ENCODE assay signal across 7 mouse cellular contexts in the genomic region with DNA sequence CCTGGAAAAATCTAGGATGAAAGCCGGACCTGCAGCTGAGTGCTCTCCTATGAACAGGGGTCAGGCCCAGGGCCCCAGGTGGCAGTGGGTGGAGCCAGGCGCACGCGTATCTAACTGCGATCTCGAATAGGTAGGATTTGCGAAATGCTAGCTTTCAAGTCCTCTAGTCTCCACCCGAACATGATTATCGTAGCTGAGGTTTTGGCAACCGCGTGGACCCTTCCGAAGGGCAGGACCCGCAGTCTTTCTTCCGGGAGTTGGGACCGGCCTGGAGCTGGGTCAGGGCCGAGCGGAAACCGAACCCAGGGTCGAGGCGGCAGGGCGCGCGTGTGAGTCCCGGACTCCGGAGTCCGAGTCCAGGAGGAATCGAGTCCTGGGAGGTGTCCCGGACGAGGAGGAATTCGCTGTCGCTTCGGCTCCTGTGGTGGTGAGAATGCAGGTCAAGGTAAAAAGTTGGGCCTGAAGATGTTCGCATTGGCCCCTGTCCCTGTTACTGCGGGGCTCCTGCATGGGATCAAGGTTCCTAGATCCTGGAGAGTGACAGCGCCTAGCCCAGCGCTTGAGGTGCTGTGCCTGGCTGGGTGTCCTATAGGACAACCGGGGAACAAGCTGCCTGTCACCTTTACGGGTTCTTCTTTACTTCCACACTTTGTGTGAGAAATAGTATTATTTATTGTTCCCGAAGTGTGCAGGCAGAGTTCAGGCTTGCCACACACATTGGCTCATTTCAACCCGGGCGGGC. TPM values are rescaled to one million over a fixed set of nuclear protein-coding genes. Genes with fewer than 3 reads are reported as not detected.
DNase-seq lines count a peak whose midpoint lies in the region; ATAC-seq and TF ChIP-seq lines count a peak whose summit lies in the region.

A gene (plus strand): TSS at position 386 of the 742 bp plus-strand sequence.

- H3K4me3 ChIP-seq in ES-Bruce4 (ENCODE audit: low read depth, low read length): peak within 1 kb of the TSS; percentile 72
- peak within 1 kb of the TSS; percentile 44 for H3K4me3 ChIP-seq in heart, postnatal 0 days (ENCODE audit: low read depth, low read length)
- H3K4me3 ChIP-seq in midbrain, embryonic 10.5 days: peak within 1 kb of the TSS; percentile 56

- H3K27me3 ChIP-seq in ES-Bruce4 (ENCODE audit: control insufficient read depth, insufficient read depth, low read length, poor library complexity, severe bottlenecking): peaks cover 5% of the 10 kb centered on the region; the same call in 1 of the 2 replicates
- H3K27me3 ChIP-seq in heart, postnatal 0 days (ENCODE audit: control insufficient read depth, insufficient read depth, low read length): 0 out of 2 replicates have a peak, but pooled peaks cover 12% of the 10 kb centered on the region
- peaks cover 24% of the 10 kb centered on the region for H3K27me3 ChIP-seq in midbrain, embryonic 10.5 days (ENCODE audit: low read depth, poor library complexity, severe bottlenecking)

- H3K4me1 ChIP-seq in ES-Bruce4 (ENCODE audit: control insufficient read depth, insufficient read depth, low read length): no peaks in the 10 kb centered on the region
- H3K4me1 ChIP-seq in heart, postnatal 0 days (ENCODE audit: control insufficient read depth, insufficient read depth): 0 out of 2 replicates have a peak, but pooled peaks cover 4% of the 10 kb centered on the region
- H3K4me1 ChIP-seq in midbrain, embryonic 10.5 days: peaks cover 9% of the 10 kb centered on the region

- peak; percentile 35 for DNase-seq in adrenal gland, postnatal 14 days
- DNase-seq in heart, postnatal 0 days (ENCODE audit: low spot score): no peak
- DNase-seq in kidney, postnatal 4 days: peak; percentile 28 to 48
- DNase-seq in midbrain, embryonic 10.5 days (ENCODE audit: low spot score): peak; percentile 46
- no peak for DNase-seq in frontal cortex, postnatal 36 days (ENCODE audit: low spot score in 2 of 2)
- no peak for DNase-seq in natural killer cell, adult 2 months (ENCODE audit: low spot score in 2 of 2)

- H3K9ac ChIP-seq in ES-Bruce4 (ENCODE audit: low read depth, poor library complexity, severe bottlenecking): peak within 1 kb of the TSS; percentile 53
- H3K9ac ChIP-seq in heart, postnatal 0 days (replicated peaks; ENCODE audit: low read depth, low read length): peak within 1 kb of the TSS; percentile 34

- TF ChIP-seq EP300 in ES-Bruce4 (IDR thresholded peaks at IDR 0.05; ENCODE audit: insufficient read depth, low read depth, low read length): no peak
- no peak for TF ChIP-seq EP300 in heart, postnatal 0 days (IDR thresholded peaks at IDR 0.05; ENCODE audit: low read depth)

- no peak for TF ChIP-seq POLR2A in ES-Bruce4 (IDR thresholded peaks at IDR 0.05; ENCODE audit: insufficient read depth, low read length)

- no peaks in the 10 kb centered on the region for H3K36me3 ChIP-seq in ES-Bruce4 (ENCODE audit: control insufficient read depth, insufficient read depth, low read length, poor library complexity, severe bottlenecking)
- H3K36me3 ChIP-seq in heart, postnatal 0 days (replicated peaks; ENCODE audit: control insufficient read depth, insufficient read depth, low read length): no peaks in the 10 kb centered on the region
- H3K36me3 ChIP-seq in midbrain, embryonic 10.5 days: no peaks in the 10 kb centered on the region

- no peak for TF ChIP-seq CTCF in ES-Bruce4 (IDR thresholded peaks at IDR 0.05; ENCODE audit: low read depth, low read length)
- no peak for TF ChIP-seq CTCF in heart, postnatal 0 days (IDR thresholded peaks at IDR 0.05; ENCODE audit: low read depth)

- peak within 1 kb of the TSS; percentile 68 for H3K4me2 ChIP-seq in heart, postnatal 0 days (ENCODE audit: low read depth, low read length)

- WGBS in heart, postnatal 0 days: 7% methylated on average over 41 of the region's 41 CpGs
- WGBS in midbrain, embryonic 10.5 days: 6% methylated on average over 41 of the region's 41 CpGs

- no peaks in the 10 kb centered on the region for H3K9me3 ChIP-seq in ES-Bruce4 (replicated peaks; ENCODE audit: control insufficient read depth, insufficient read depth, low read length, poor library complexity, severe bottlenecking)
- no peaks in the 10 kb centered on the region for H3K9me3 ChIP-seq in heart, postnatal 0 days (replicated peaks; ENCODE audit: control insufficient read depth, low read length)
- H3K9me3 ChIP-seq in midbrain, embryonic 10.5 days (replicated peaks): no peaks in the 10 kb centered on the region

- 0 out of 2 replicates have a peak, but pooled peaks have one; percentile 20 for ATAC-seq in heart, postnatal 0 days (ENCODE audit: insufficient read depth, low read depth)

- H3K27ac ChIP-seq in ES-Bruce4 (ENCODE audit: insufficient read depth, low read length): no peak within 1 kb of the TSS
- H3K27ac ChIP-seq in heart, postnatal 0 days (ENCODE audit: low read depth): no peak within 1 kb of the TSS
- peak within 1 kb of the TSS; percentile 42; the same call in 1 of the 2 replicates for H3K27ac ChIP-seq in midbrain, embryonic 10.5 days (replicated peaks)

RNA-seq across cellular contexts. Expression of the gene that starts here (rescaled TPM):
- 2.0 and 2.1 TPM in 2 replicates for polyA plus RNA-seq in ES-Bruce4 (2011; ENCODE audit: insufficient read depth, insufficient read length, low read depth, missing spikeins)
- total RNA-seq in adrenal gland, postnatal 14 days (2021): 0.19 and 0.30 TPM in 2 replicates
- total RNA-seq in heart, postnatal 0 days (2014; rRNA removed; ENCODE audit: low replicate concordance): 1.4 TPM in 1 of 2 replicates, not detected in the other
- polyA plus RNA-seq in heart, postnatal 0 days (2015; fragmentation: Nextera tagmentation; extraction: Ambion mirVana): 0.15 and 0.20 TPM in 2 replicates
- polyA plus RNA-seq in midbrain, embryonic 10.5 days (2016; fragmentation: Nextera tagmentation; extraction: Ambion mirVana): 0.38 and 0.67 TPM in 2 replicates

Comparison
In these comparisons a context has a peak if more than half of its experiments do, and no peak if none do; other contexts are left out.
1. Peak in DNase-seq in adrenal gland, postnatal 14 days; RNA of the gene not detected or under 1 TPM.
2. Peak in DNase-seq, H3K4me3 ChIP-seq and H3K27ac ChIP-seq in midbrain, embryonic 10.5 days; RNA of the gene not detected or under 1 TPM.
3. DNase-seq: peak in kidney, postnatal 4 days (2 of 2); none in heart, postnatal 0 days (single experiment), frontal cortex, postnatal 36 days (0 of 2) and natural killer cell, adult 2 months (0 of 2).
4. Peak in every context shown above with its lines, with median percentiles within 50 percentile points of each other: H3K4me3 ChIP-seq.